25 mouse cellular contexts compared by ENCODE assay signal in the genomic region with DNA sequence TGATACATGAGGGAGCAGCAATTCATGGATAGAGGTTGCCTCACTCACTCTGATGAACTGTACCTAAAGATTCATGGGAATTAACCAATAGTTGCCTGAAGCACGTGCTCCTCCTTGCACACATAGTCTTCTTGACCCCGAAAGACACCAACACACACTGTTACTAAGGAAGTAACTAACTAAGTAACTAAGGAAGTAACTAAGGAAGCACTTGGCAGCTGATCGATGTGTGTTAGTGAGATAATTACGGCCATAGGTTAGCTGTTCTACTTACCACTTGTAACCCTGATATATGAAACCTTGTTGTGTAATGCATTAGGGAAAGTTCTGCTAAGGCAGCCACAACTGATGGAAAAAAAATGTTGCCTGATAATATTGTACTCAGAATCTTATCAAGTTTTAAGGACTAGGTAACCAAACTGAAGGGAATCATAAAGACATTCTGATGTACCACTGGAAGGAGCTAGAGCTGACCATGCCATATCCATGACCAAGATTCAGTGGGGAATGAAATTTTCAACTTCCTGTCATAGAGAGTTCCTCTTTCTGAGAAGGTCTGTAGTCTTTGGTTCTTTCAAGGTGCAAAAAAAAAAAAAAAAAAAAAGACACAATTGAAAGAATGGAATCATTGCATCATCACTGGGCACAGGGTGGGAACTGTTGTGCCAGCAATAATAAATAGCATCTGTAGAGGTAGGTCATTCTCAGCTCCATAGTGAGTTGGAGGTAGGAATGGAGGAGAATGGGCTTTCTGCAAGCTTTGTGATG. TPM values are rescaled to one million over a fixed set of nuclear protein-coding genes. Genes with fewer than 3 reads are reported as not detected.
A peak's percentile ranks its signal among the peaks of the same experiment; 100 is the strongest.
DNase-seq lines count a peak whose midpoint lies in the region; ATAC-seq and TF ChIP-seq lines count a peak whose summit lies in the region.
"Had no signal": no experiment of that assay in that cellular context is flagged by ENCODE, and none has a peak within 500 bp of the region (broad histone marks: within the 10 kb centered on the region; RNA-seq: fewer than 3 reads in every experiment).

No protein-coding gene starts in this region.

- 9% methylated on average over 4 of the region's 4 CpGs for WGBS in liver, embryonic 16.5 days (ENCODE audit: insufficient replicate concordance)
- WGBS in liver, embryonic 12.5 days (ENCODE audit: insufficient replicate concordance): 17% methylated on average over 4 of the region's 4 CpGs
- WGBS in embryonic facial prominence, embryonic 10.5 days: 77% methylated on average over 4 of the region's 4 CpGs
- WGBS in intestine, embryonic 15.5 days: 74% methylated on average over 4 of the region's 4 CpGs

- no peaks in the 10 kb centered on the region for H3K79me2 ChIP-seq in CH12.LX (replicated peaks; ENCODE audit: control insufficient read depth, extremely low read depth, insufficient read depth, poor library complexity, severe bottlenecking)

- no peak overlapping the region for H3K27ac ChIP-seq in liver, embryonic 16.5 days (ENCODE audit: low read length)
- no peak overlapping the region for H3K27ac ChIP-seq in liver, embryonic 12.5 days
- H3K27ac ChIP-seq in CH12.LX (ENCODE audit: insufficient read depth, low read depth): no peak overlapping the region
- H3K27ac ChIP-seq in embryonic facial prominence, embryonic 10.5 days (replicated peaks): no peak overlapping the region
- no peak overlapping the region for H3K27ac ChIP-seq in intestine, embryonic 15.5 days
- H3K27ac ChIP-seq: embryonic facial prominence, embryonic 13.5 days; forebrain, embryonic 13.5 days; gastrocnemius, adult 2 months; heart, adult 2 months; heart, embryonic 15.5 days; hindbrain, embryonic 10.5 days; hindbrain, embryonic 14.5 days had no signal

- no peaks in the 10 kb centered on the region for H3K9me3 ChIP-seq in liver, embryonic 16.5 days (replicated peaks; ENCODE audit: control insufficient read depth, low read length)
- no peaks in the 10 kb centered on the region for H3K9me3 ChIP-seq in liver, embryonic 12.5 days (replicated peaks)
- H3K9me3 ChIP-seq in CH12.LX (replicated peaks; ENCODE audit: low read length): no peaks in the 10 kb centered on the region
- no peaks in the 10 kb centered on the region for H3K9me3 ChIP-seq in embryonic facial prominence, embryonic 10.5 days
- H3K9me3 ChIP-seq in intestine, embryonic 15.5 days: no peaks in the 10 kb centered on the region
- H3K9me3 ChIP-seq: embryonic facial prominence, embryonic 13.5 days; forebrain, embryonic 13.5 days; G1E; heart, embryonic 15.5 days; hindbrain, embryonic 10.5 days had no signal

- H3K4me1 ChIP-seq in liver, embryonic 16.5 days (ENCODE audit: control insufficient read depth, low read depth, low read length): no peaks in the 10 kb centered on the region
- no peaks in the 10 kb centered on the region for H3K4me1 ChIP-seq in liver, embryonic 12.5 days
- H3K4me1 ChIP-seq in CH12.LX (ENCODE audit: control insufficient read depth in 1 of 2, insufficient read depth in 2 of 2): peaks cover 3 to 6% of the 10 kb centered on the region in 2 experiments; a peak in 1 of 4 replicates
- no peaks in the 10 kb centered on the region for H3K4me1 ChIP-seq in embryonic facial prominence, embryonic 10.5 days
- no peaks in the 10 kb centered on the region for H3K4me1 ChIP-seq in intestine, embryonic 15.5 days (replicated peaks)
- H3K4me1 ChIP-seq: embryonic facial prominence, embryonic 13.5 days; forebrain, embryonic 13.5 days; heart, embryonic 15.5 days; hindbrain, embryonic 10.5 days had no signal

- H3K36me3 ChIP-seq in liver, embryonic 16.5 days (ENCODE audit: control insufficient read depth, insufficient read depth): no peaks in the 10 kb centered on the region
- no peaks in the 10 kb centered on the region for H3K36me3 ChIP-seq in liver, embryonic 12.5 days
- no peaks in the 10 kb centered on the region for H3K36me3 ChIP-seq in CH12.LX (replicated peaks in 1 of 2; ENCODE audit: control insufficient read depth in 1 of 2, insufficient read depth in 1 of 2, low read length in 1 of 2)
- no peaks in the 10 kb centered on the region for H3K36me3 ChIP-seq in embryonic facial prominence, embryonic 10.5 days (replicated peaks)
- H3K36me3 ChIP-seq in intestine, embryonic 15.5 days: no peaks in the 10 kb centered on the region
- H3K36me3 ChIP-seq: embryonic facial prominence, embryonic 13.5 days; G1E; heart, embryonic 15.5 days; hindbrain, embryonic 10.5 days had no signal

- H3K9ac ChIP-seq in liver, embryonic 16.5 days (ENCODE audit: low read depth, low read length): no peak overlapping the region
- H3K9ac ChIP-seq in liver, embryonic 12.5 days: no peak overlapping the region
- no peak overlapping the region for H3K9ac ChIP-seq in CH12.LX (ENCODE audit: insufficient read depth, low read depth)
- H3K9ac ChIP-seq in intestine, embryonic 15.5 days: no peak overlapping the region
- H3K9ac ChIP-seq: embryonic facial prominence, embryonic 13.5 days; forebrain, embryonic 13.5 days; forebrain, postnatal 0 days; heart, embryonic 15.5 days; hindbrain, embryonic 14.5 days had no signal

- TF ChIP-seq RAD21 in CH12.LX (IDR thresholded peaks at IDR 0.05; ENCODE audit: low read depth, low read length): no peak

- TF ChIP-seq CTCF in CH12.LX (conservative IDR thresholded peaks at IDR 0.05 in 1 of 2, IDR thresholded peaks at IDR 0.05 in 1 of 2; ENCODE audit: low read depth in 2 of 2, low read length in 2 of 2): no peak

- peak; percentile 45 for ATAC-seq in liver, embryonic 16.5 days (ENCODE audit: low read depth)
- no peak for ATAC-seq in liver, embryonic 12.5 days
- peak; percentile 96 for ATAC-seq in granulocyte monocyte progenitor cell, adult 5-6 weeks (replicated peaks; ENCODE audit: poor library complexity, severe bottlenecking)
- ATAC-seq in megakaryocyte progenitor cell, adult 5-6 weeks (replicated peaks; ENCODE audit: poor library complexity): peak; percentile 93
- ATAC-seq in intestine, embryonic 15.5 days: no peak
- ATAC-seq: forebrain, embryonic 13.5 days; forebrain, postnatal 0 days had no signal

- no peaks in the 10 kb centered on the region for H3K27me3 ChIP-seq in liver, embryonic 16.5 days (ENCODE audit: control insufficient read depth, insufficient read depth, low read depth, low read length)
- no peaks in the 10 kb centered on the region for H3K27me3 ChIP-seq in liver, embryonic 12.5 days (replicated peaks)
- no peaks in the 10 kb centered on the region for H3K27me3 ChIP-seq in CH12.LX (replicated peaks)
- H3K27me3 ChIP-seq in embryonic facial prominence, embryonic 10.5 days (replicated peaks; ENCODE audit: low read depth, poor library complexity, severe bottlenecking): no peaks in the 10 kb centered on the region
- H3K27me3 ChIP-seq in intestine, embryonic 15.5 days (replicated peaks): no peaks in the 10 kb centered on the region
- H3K27me3 ChIP-seq: embryonic facial prominence, embryonic 13.5 days; forebrain, embryonic 13.5 days; heart, embryonic 15.5 days had no signal

- in situ Hi-C loops in CH12.LX (cut with MboI; ENCODE audit: low pct_ligation_motif_present, low pct_unique_long_range_greater_than_20kb, low sequenced_read_pairs): no loop called here

- TF ChIP-seq EP300 in CH12.LX (IDR thresholded peaks at IDR 0.05; ENCODE audit: low read length): no peak

- dilution Hi-C loops in CH12.LX (cut with MboI; ENCODE audit: extremely low pct_ligation_motif_present, extremely low pct_unique_long_range_greater_than_20kb, low sequenced_read_pairs): no loop called here

- DNase-seq in CH12.LX (ENCODE audit: extremely low read depth): no peak
- DNase-seq in embryonic facial prominence, embryonic 10.5 days (ENCODE audit: low spot score): no peak
- DNase-seq: adrenal gland, adult 8-10 months; adrenal gland, postnatal 36 days; cerebellum, adult 11 months; cerebellum, adult 8-10 months; cerebellum, postnatal 14 days; forebrain, postnatal 0 days; gastrocnemius, adult 2 months; gastrocnemius, postnatal 25 days; heart, adult 2 months; heart, postnatal 14 days had no signal

- no peak overlapping the region for H3K4me2 ChIP-seq in liver, embryonic 16.5 days (ENCODE audit: low read depth, low read length)
- H3K4me2 ChIP-seq in liver, embryonic 12.5 days: no peak overlapping the region
- H3K4me2 ChIP-seq in CH12.LX (ENCODE audit: insufficient read depth, low read depth, poor library complexity, severe bottlenecking): no peak overlapping the region
- no peak overlapping the region for H3K4me2 ChIP-seq in intestine, embryonic 15.5 days (replicated peaks)
- H3K4me2 ChIP-seq: embryonic facial prominence, embryonic 13.5 days; forebrain, embryonic 13.5 days; heart, embryonic 11.5 days; heart, embryonic 15.5 days; hindbrain, embryonic 14.5 days had no signal

- no peak overlapping the region for H3K4me3 ChIP-seq in liver, embryonic 16.5 days (ENCODE audit: low read depth, low read length)
- no peak overlapping the region for H3K4me3 ChIP-seq in liver, embryonic 12.5 days
- no peak overlapping the region for H3K4me3 ChIP-seq in CH12.LX (replicated peaks in 1 of 3; ENCODE audit: low read depth in 2 of 3, low read length in 2 of 3, poor library complexity in 1 of 3)
- H3K4me3 ChIP-seq in embryonic facial prominence, embryonic 10.5 days: no peak overlapping the region
- H3K4me3 ChIP-seq in intestine, embryonic 15.5 days (replicated peaks): no peak overlapping the region
- H3K4me3 ChIP-seq: embryonic facial prominence, embryonic 13.5 days; forebrain, embryonic 13.5 days; gastrocnemius, adult 2 months; heart, adult 2 months; heart, embryonic 15.5 days; hindbrain, embryonic 10.5 days had no signal

- TF ChIP-seq POLR2A in CH12.LX (IDR thresholded peaks at IDR 0.05; ENCODE audit: low read depth, low read length): no peak

RNA-seq across cellular contexts. Expression of a gene that starts 40.9 kb away (rescaled TPM):
- 0.07 TPM in 1 of 2 replicates, not detected in the other for polyA plus RNA-seq in liver, embryonic 16.5 days (2015; fragmentation: Nextera tagmentation; extraction: Ambion mirVana)
- not detected in 2 replicates for polyA plus RNA-seq in liver, embryonic 12.5 days (2016; fragmentation: Nextera tagmentation; extraction: Ambion mirVana)
- total RNA-seq in CH12.LX (2012; rRNA removed): not detected in 2 replicates
- total RNA-seq in CH12.LX (2014; rRNA removed): not detected in 2 replicates
- not detected in 2 replicates for polyA plus RNA-seq in CH12.LX (2012; ENCODE audit: insufficient read length, low read depth)
- total RNA-seq in granulocyte monocyte progenitor cell, adult 5-6 weeks (2014; fragmentation: Nextera tagmentation): not detected in 2 replicates
- total RNA-seq in granulocyte monocyte progenitor cell, adult 5-6 weeks (2017): not detected in 2 replicates
- not detected in 2 replicates for total RNA-seq in megakaryocyte progenitor cell, adult 5-6 weeks (2015)
- total RNA-seq in megakaryocyte progenitor cell, adult 5-6 weeks (2017): not detected in 2 replicates
- 0.08 TPM in 1 of 2 replicates, not detected in the other for polyA plus RNA-seq in embryonic facial prominence, embryonic 10.5 days (2016; fragmentation: Nextera tagmentation; extraction: Ambion mirVana)
- polyA plus RNA-seq in intestine, embryonic 15.5 days (2015; fragmentation: Nextera tagmentation; extraction: Ambion mirVana): 0.20 and 0.86 TPM in 2 replicates
- total RNA-seq: adrenal gland, postnatal 36 days; gastrocnemius, adult 2 months; gastrocnemius, postnatal 25 days; heart, adult 2 months; heart, postnatal 14 days had no signal
- polyA plus RNA-seq: embryonic facial prominence, embryonic 13.5 days; G1E; heart, adult 2 months; heart, embryonic 11.5 days; heart, embryonic 15.5 days; hindbrain, embryonic 10.5 days had no signal

RNA-seq across cellular contexts. Expression of a gene that starts 44.2 kb away (rescaled TPM):
- not detected in 2 replicates for polyA plus RNA-seq in liver, embryonic 16.5 days (2015; fragmentation: Nextera tagmentation; extraction: Ambion mirVana)
- not detected in 2 replicates for polyA plus RNA-seq in liver, embryonic 12.5 days (2016; fragmentation: Nextera tagmentation; extraction: Ambion mirVana)
- total RNA-seq in CH12.LX (2012; rRNA removed): not detected in 2 replicates
- total RNA-seq in CH12.LX (2014; rRNA removed): not detected in 2 replicates
- polyA plus RNA-seq in CH12.LX (2012; ENCODE audit: insufficient read length, low read depth): not detected in 2 replicates
- not detected in 2 replicates for total RNA-seq in granulocyte monocyte progenitor cell, adult 5-6 weeks (2014; fragmentation: Nextera tagmentation)
- total RNA-seq in granulocyte monocyte progenitor cell, adult 5-6 weeks (2017): not detected in 2 replicates
- not detected in 2 replicates for total RNA-seq in megakaryocyte progenitor cell, adult 5-6 weeks (2015)
- not detected in 2 replicates for total RNA-seq in megakaryocyte progenitor cell, adult 5-6 weeks (2017)
- polyA plus RNA-seq in embryonic facial prominence, embryonic 10.5 days (2016; fragmentation: Nextera tagmentation; extraction: Ambion mirVana): not detected in 2 replicates
- polyA plus RNA-seq in intestine, embryonic 15.5 days (2015; fragmentation: Nextera tagmentation; extraction: Ambion mirVana): not detected in 2 replicates
- total RNA-seq: adrenal gland, adult 8-10 months; adrenal gland, postnatal 36 days; forebrain, postnatal 0 days; G1E; gastrocnemius, adult 2 months; gastrocnemius, postnatal 25 days; heart, adult 2 months; heart, postnatal 14 days had no signal
- polyA plus RNA-seq: cortical plate, adult 2 months; embryonic facial prominence, embryonic 13.5 days; forebrain, embryonic 13.5 days; forebrain, postnatal 0 days; G1E; heart, adult 2 months; heart, embryonic 11.5 days; heart, embryonic 15.5 days; hindbrain, embryonic 10.5 days; hindbrain, embryonic 14.5 days had no signal

Comparison
In these comparisons a context has a peak if more than half of its experiments do, and no peak if none do; other contexts are left out.
1. ATAC-seq: peak in liver, embryonic 16.5 days (single experiment), granulocyte monocyte progenitor cell, adult 5-6 weeks (single experiment) and megakaryocyte progenitor cell, adult 5-6 weeks (single experiment); none in liver, embryonic 12.5 days (single experiment) and intestine, embryonic 15.5 days (single experiment).